Mouse (Mus musculus) frontal cortex, adult (tissue): Measurements from ENCODE around the gene Otud3.
"Not testable (repeated sequence)": the region's sequence is repeated elsewhere in the genome, so short reads cannot be mapped to it uniquely, and the experiment has no call there.

ENCODE experiments used
- ATAC-seq: cut with Nextera tagmentation; 2 replicates; pipeline ENCODE4 v1.9.2; 2017; ENCODE audit warnings: mild to moderate bottlenecking, moderate library complexity, mixed read lengths; ENCODE audit not compliant: low TSS enrichment

Otud3 gene

GRCm38 (mm10) chr4:138892655-138893054 lies 21.1 kb downstream of the Otud3 start:
- ATAC-seq = no peak

GRCm38 (mm10) chr4:138889635-138890034 lies 24.1 kb downstream of the Otud3 start:
- peak; percentile 50; the same call in 1 of the 2 replicates for ATAC-seq

GRCm38 (mm10) chr4:138889165-138889564 lies 24.6 kb downstream of the Otud3 start:
- no peak for ATAC-seq

- ATAC-seq = peak; percentile 50; the same call in 1 of the 2 replicates
These were observed 29.5 kb downstream of the Otud3 start for GRCm38 (mm10) chr4:138884261-138884660.

GRCm38 (mm10) chr4:138882179-138882578 lies 31.6 kb downstream of the Otud3 start:
- ATAC-seq = peak; percentile 26; the same call in 1 of the 2 replicates

GRCm38 (mm10) chr4:138880811-138881584 lies 32.7 kb downstream of the Otud3 start:
- ATAC-seq = no peak

- ATAC-seq = no peak
These were observed 33.9 kb downstream of the Otud3 start for GRCm38 (mm10) chr4:138879808-138880207.

GRCm38 (mm10) chr4:138878783-138879182 lies 35.0 kb downstream of the Otud3 start:
- no peak for ATAC-seq

GRCm38 (mm10) chr4:138877731-138878130 lies 36.0 kb downstream of the Otud3 start, which contains the start of gene Pla2g2e:
Gene Pla2g2e, plus strand, starts transcription at chr4:138877942.
- no peak for ATAC-seq

GRCm38 (mm10) chr4:138875986-138876385 lies 37.8 kb downstream of the Otud3 start:
- no peak for ATAC-seq

GRCm38 (mm10) chr4:138875275-138875674 lies 38.5 kb downstream of the Otud3 start:
- not testable (repeated sequence) for ATAC-seq

- ATAC-seq = no peak
These were observed 39.9 kb downstream of the Otud3 start, which contains the start of gene Gm13030 for GRCm38 (mm10) chr4:138873864-138874263. Gene Gm13030, minus strand, starts transcription at chr4:138873964.

- no peak for ATAC-seq
These were observed 45.1 kb downstream of the Otud3 start for GRCm38 (mm10) chr4:138868666-138869065.

- ATAC-seq = peak; percentile 38; the same call in 1 of the 2 replicates
These were observed 47.3 kb downstream of the Otud3 start for GRCm38 (mm10) chr4:138866413-138866812.

- ATAC-seq = no peak
These were observed 47.8 kb downstream of the Otud3 start for GRCm38 (mm10) chr4:138865991-138866390.

GRCm38 (mm10) chr4:138865092-138865491 lies 48.7 kb downstream of the Otud3 start:
- no peak for ATAC-seq

GRCm38 (mm10) chr4:138863344-138863998 lies 50.3 kb downstream of the Otud3 start, which contains the start of gene Pla2g5:
Gene Pla2g5, minus strand, starts transcription at chr4:138863482.
- no peak for ATAC-seq

GRCm38 (mm10) chr4:138859728-138860127 lies 54.0 kb downstream of the Otud3 start:
- ATAC-seq = peak; percentile 47

- 0 out of 2 replicates have a peak, but pooled peaks have one; percentile 19 for ATAC-seq
These were observed 54.5 kb downstream of the Otud3 start for GRCm38 (mm10) chr4:138859245-138859644.

- peak; percentile 36 for ATAC-seq
These were observed 55.3 kb downstream of the Otud3 start for GRCm38 (mm10) chr4:138858446-138858845.

- no peak for ATAC-seq
These were observed 56.2 kb downstream of the Otud3 start for GRCm38 (mm10) chr4:138857576-138857975.

GRCm38 (mm10) chr4:138856491-138856890 lies 57.3 kb downstream of the Otud3 start:
- peak; percentile 14; the same call in 1 of the 2 replicates for ATAC-seq
